Mouse (Mus musculus) myocyte (in vitro differentiated cells): ENCODE data around the gene Hlcs.

Source experiments
- CEBPB ChIP-seq: IDR thresholded peaks from 2 replicates; pipeline ENCODE4 v1.6.1; 2011; ENCODE audit warnings: mild to moderate bottlenecking, moderate library complexity; ENCODE audit not compliant: poor library complexity, insufficient read depth, severe bottlenecking
- MAX ChIP-seq: IDR thresholded peaks from one replicate; pipeline ENCODE4 v1.6.1; 2011; ENCODE audit warnings: low read depth, mild to moderate bottlenecking, control low read depth
- POLR2A ChIP-seq: IDR thresholded peaks from one replicate; pipeline ENCODE4 v1.6.1; 2011; ENCODE audit warnings: low read depth, mild to moderate bottlenecking, control low read depth, moderate library complexity; ENCODE audit not compliant: insufficient read length
- POLR2AphosphoS2 ChIP-seq: IDR thresholded peaks from one replicate; pipeline ENCODE4 v1.6.1; 2011; ENCODE audit warnings: low read depth, control low read depth; ENCODE audit not compliant: insufficient read length

- TF ChIP-seq MAX (no peak), POLR2AphosphoS2 (no peak), CEBPB (no peak), POLR2A (no peak)
Measured at GRCm38 (mm10) chr16:94349588-94350286, 36.4 kb upstream of the Hlcs start.
